Mouse (Mus musculus) E14TG2a.4 (cell line): ENCODE measurements around the gene Snx10.
"Not testable (repeated sequence)": the region's sequence is repeated elsewhere in the genome, so short reads cannot be mapped to it uniquely, and the experiment has no call there.

Experiments used
- H3K27me3 ChIP-seq: 2 replicates; pipeline ENCODE4 v1.6.1; 2014; ENCODE audit warnings: low read length, control low read depth; ENCODE audit not compliant: insufficient read depth
- H3K36me3 ChIP-seq: 2 replicates; pipeline ENCODE4 v1.6.1; 2014; ENCODE audit warnings: low read length, control low read depth; ENCODE audit not compliant: insufficient read depth
- H3K4me1 ChIP-seq: replicated peaks from 2 replicates; pipeline ENCODE4 v1.6.1; 2014; ENCODE audit warnings: low read depth, low read length, control low read depth
- H3K4me3 ChIP-seq: replicated peaks from 2 replicates; pipeline ENCODE4 v1.5.1; 2014; ENCODE audit warnings: mild to moderate bottlenecking, low read length
- H3K9me3 ChIP-seq: 2 replicates; pipeline ENCODE4 v1.6.1; 2014; ENCODE audit warnings: low read length, control low read depth
- CTCF ChIP-seq: conservative IDR thresholded peaks from 2 replicates; pipeline ENCODE4 v1.5.1; 2014; ENCODE audit warnings: low read length
- NANOG ChIP-seq: IDR thresholded peaks from 2 replicates; pipeline ENCODE4 v1.6.1; 2014; ENCODE audit warnings: borderline replicate concordance, low read length, mixed read lengths
- POU5F1 ChIP-seq: IDR thresholded peaks from 2 replicates; pipeline ENCODE4 v1.6.1; 2014; ENCODE audit warnings: low read length, borderline replicate concordance

Snx10 gene

DNA sequence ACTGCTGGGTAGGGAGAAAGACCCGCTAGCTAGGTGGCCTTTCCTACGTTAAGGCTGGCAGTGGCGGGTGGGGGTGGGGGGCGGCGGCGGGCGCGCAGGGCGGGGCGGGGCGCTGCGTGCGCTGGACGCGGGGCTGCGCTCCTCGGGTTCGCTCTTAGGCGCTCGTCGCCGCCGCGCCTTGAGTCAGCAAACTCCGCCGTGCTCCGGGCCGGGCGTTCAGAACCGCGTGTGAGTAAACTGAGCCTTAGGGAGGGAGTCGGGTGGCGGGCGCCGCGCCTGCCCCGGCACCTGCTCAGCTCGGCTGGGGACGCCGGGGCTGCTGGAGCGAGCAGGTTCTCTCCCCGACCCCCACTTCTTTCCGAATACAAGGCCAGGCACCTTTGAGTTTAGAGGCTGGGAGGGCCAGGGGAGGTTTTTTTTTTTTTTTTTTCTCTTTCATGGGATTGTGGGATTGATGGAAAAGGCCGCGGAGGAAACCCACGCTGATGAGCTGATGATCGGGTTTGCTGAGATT is at the start of gene Snx10:
Gene Snx10, plus strand, starts transcription at position 95 of the 514 bp plus-strand sequence.
- H3K36me3 ChIP-seq: no peaks in the 10 kb centered on the region
- no peaks in the 10 kb centered on the region for H3K27me3 ChIP-seq
- H3K4me3 ChIP-seq: peak within 1 kb of the TSS; percentile 89
- no peaks in the 10 kb centered on the region for H3K9me3 ChIP-seq
- H3K4me1 ChIP-seq: peaks cover 43% of the 10 kb centered on the region
- TF ChIP-seq POU5F1 (no peak), CTCF (no peak), NANOG (no peak)

DNA sequence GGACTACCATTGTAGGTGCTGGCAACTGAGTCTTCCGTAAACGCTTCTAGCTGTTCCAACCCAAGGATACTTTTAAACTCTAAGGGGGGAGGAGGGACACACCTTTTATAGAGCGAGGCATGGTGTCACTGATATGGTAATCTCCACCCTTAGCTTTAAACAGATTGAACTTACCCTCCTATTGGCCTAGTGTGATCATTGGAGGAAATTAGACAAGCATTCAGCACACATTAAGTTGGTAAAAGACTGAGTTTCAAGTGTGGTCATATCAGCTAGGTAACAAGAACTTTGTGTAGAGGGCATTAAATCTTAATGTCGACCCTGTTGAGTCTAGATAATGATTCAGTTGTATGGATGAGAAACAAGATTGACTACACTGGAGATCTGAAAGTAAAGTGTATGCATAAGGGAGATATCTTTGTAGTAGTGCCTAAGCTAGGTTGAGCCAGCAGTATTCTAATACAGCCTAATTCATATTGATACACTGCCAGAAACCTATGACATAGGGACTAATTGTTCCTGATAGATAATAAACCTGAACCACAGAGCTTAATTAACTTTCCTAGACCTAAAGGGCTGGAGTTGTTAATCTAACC is 44.5 kb upstream of the Snx10 start:
- H3K9me3 ChIP-seq: no peaks in the 10 kb centered on the region
- H3K4me3 ChIP-seq: no peak overlapping the region
- H3K36me3 ChIP-seq: peaks cover 87% of the 10 kb centered on the region
- H3K27me3 ChIP-seq: no peaks in the 10 kb centered on the region
- TF ChIP-seq NANOG: no peak
- TF ChIP-seq POU5F1: no peak
- H3K4me1 ChIP-seq: peaks cover 42% of the 10 kb centered on the region

DNA sequence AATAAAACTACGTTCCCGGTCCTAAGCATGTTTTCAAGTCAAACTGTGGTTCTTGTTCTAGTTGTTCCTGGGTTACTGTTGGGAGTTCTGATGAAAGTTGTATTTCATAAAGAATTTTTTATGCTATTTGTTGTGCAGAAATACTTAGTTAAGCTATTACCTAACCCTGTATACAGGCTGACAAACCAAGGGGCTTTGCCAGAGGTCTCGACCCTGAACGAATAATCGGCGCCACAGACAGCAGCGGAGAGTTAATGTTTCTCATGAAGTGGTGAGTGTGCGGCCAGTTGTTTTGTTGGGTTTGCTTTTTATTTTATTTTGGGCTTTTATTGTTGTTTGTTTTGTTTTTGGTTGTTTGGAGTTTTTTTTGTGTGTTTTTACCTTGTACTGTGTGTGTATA is 42.2 kb upstream of the Snx10 start:
- Histone ChIP-seq H3K9me3 (peaks cover 11% of the 10 kb centered on the region), H3K4me1 (peaks cover 31% of the 10 kb centered on the region), H3K4me3 (no peak overlapping the region), H3K27me3 (no peaks in the 10 kb centered on the region), H3K36me3 (peaks cover 69% of the 10 kb centered on the region)
- TF ChIP-seq CTCF (no peak), POU5F1 (no peak), NANOG (no peak)

DNA sequence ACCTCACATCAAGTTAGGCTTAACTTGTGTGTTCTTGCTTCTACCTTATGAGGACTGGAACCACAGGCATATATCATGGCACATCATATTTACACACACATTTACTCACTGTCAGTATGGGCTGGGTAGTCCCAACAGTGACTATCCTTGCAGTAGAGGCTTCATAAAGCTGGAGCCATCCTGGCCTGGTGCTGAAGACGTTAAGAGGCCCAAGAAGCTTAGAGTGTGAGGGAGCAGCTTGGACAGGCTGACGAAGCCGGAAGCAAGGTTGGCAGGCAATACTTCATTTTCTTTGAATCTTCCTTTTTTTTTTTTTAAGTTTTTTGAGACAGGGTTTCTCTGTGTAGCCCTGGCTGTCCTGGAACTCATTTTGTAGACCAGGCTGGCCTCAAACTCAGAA is 39.8 kb upstream of the Snx10 start:
- no peaks in the 10 kb centered on the region for H3K27me3 ChIP-seq
- H3K4me1 ChIP-seq: peaks cover 17% of the 10 kb centered on the region
- TF ChIP-seq NANOG: no peak
- no peak for TF ChIP-seq CTCF
- TF ChIP-seq POU5F1: no peak
- no peak overlapping the region for H3K4me3 ChIP-seq
- peaks cover 49% of the 10 kb centered on the region for H3K36me3 ChIP-seq
- H3K9me3 ChIP-seq: peaks cover 30% of the 10 kb centered on the region

DNA sequence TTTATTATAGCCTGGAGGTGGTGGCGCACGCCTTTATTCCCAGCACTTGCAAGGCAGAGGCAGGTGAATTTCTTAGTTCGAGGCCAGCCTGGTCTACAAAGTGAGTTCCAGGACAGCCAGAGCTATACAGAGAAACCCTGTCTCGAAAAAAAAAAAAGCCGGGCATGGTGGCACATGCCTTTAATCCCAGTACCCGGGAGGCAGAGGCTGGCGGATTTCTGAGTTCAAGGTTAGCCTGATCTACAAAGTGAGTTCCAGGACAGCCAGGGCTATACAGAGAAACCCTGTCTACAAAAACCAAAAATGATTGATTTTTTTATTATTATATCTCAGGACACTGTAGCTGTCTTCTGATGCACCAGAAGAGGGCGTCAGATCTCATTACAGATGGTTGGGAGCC is 39.1 kb upstream of the Snx10 start:
- H3K4me1 ChIP-seq: peaks cover 16% of the 10 kb centered on the region
- peaks cover 30% of the 10 kb centered on the region for H3K9me3 ChIP-seq
- H3K36me3 ChIP-seq: peaks cover 42% of the 10 kb centered on the region
- H3K27me3 ChIP-seq, H3K4me3 ChIP-seq: not testable (repeated sequence)

DNA sequence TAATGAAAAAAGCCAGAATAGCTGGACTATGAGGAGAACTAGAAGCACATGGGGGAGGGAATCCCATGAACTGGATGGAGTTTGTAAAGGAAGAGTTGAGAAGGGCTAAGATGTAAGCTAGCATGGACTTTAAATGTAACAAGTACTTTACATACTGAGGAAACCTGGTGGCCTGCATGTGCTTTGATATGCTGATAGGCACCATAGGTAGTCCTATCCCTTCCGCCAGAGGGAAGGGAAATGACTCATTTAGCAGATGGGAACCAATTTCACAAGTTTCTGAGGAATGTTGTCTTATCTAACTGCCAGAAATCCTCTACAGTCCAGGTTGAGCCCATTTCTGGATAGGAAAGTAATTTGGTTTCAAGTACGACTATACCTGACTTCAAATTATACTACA is 38.1 kb upstream of the Snx10 start:
- H3K4me3 ChIP-seq: no peak overlapping the region
- H3K9me3 ChIP-seq: peaks cover 30% of the 10 kb centered on the region
- peaks cover 20% of the 10 kb centered on the region for H3K4me1 ChIP-seq
- no peak; the same call in 1 of the 2 replicates for TF ChIP-seq NANOG
- TF ChIP-seq POU5F1: no peak; the same call in 1 of the 2 replicates
- no peaks in the 10 kb centered on the region for H3K27me3 ChIP-seq
- peaks cover 32% of the 10 kb centered on the region for H3K36me3 ChIP-seq

DNA sequence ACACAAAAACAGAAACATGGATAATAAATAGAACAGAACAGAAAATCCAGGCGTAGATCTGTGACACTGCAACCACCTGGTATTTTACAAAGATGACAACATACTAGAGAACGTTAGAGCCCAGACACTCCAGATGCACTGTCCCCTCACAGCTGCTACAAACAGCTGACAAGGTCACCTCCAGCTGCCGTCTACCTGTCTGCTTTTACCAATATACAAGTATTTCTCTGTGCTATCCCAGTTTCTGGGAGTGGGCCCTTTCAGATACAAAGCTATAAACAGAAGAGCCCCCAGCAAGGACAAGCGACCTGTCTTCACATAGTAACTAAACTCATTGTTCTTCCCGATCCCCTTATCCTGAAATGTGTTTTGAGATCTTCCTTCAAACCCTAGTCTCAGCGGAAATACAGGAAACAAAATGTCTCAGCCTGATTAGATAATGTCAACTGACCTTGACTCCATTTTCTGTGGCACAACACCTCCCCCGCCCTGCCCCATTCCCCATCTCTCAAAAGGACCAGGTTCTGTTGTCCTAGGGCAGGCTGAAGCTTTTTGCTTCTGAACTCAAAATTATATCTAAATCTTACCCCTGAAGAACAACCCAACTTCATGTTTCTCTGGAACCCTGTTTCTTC is 37.5 kb upstream of the Snx10 start:
- H3K36me3 ChIP-seq: peaks cover 26% of the 10 kb centered on the region
- no peaks in the 10 kb centered on the region for H3K27me3 ChIP-seq
- H3K9me3 ChIP-seq: peaks cover 30% of the 10 kb centered on the region
- peaks cover 21% of the 10 kb centered on the region for H3K4me1 ChIP-seq
- TF ChIP-seq CTCF: no peak
- TF ChIP-seq NANOG: no peak
- no peak for TF ChIP-seq POU5F1
- H3K4me3 ChIP-seq: no peak overlapping the region

DNA sequence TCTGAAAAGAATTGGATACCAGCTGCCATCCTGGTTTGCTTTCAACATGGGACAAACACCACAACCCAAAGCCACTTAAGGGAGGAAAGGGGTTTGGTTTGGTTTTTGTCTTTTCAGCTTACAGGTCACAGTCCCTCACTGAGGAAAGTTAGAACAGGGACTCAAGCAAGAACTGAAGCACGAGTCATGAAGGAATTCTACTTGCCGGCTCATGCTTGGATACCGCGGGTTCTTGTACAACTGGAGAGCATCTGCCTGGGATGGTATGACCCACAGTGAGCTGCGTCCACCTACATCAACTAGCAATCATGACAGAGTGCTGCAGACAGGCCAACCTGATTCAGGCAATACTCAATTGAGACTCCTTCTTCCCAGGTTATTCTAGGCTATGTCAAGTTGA is 37.0 kb upstream of the Snx10 start:
- Histone ChIP-seq H3K4me1 (peaks cover 21% of the 10 kb centered on the region), H3K9me3 (peaks cover 30% of the 10 kb centered on the region), H3K36me3 (peaks cover 21% of the 10 kb centered on the region), H3K4me3 (no peak overlapping the region), H3K27me3 (no peaks in the 10 kb centered on the region)
- TF ChIP-seq CTCF: no peak
- TF ChIP-seq POU5F1: no peak
- no peak for TF ChIP-seq NANOG

DNA sequence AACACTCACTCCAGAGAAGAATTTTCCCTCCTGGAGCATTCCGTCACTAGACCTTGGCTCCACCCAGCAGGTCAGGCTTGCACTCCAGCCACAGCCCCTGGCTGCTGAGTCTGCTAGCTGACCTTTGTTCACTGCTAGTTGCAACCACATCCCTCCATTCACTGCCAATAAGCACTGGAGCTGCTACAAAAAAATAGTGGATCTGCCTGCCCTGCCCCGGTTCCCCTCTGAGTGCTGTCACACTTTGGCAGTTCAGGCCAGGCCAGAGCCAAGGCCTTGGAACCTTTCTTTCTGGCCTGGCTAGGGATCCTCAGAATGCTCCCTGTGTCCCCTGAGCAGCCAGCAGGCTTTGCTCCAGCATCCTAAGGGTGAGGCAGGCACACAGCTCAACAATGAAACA is 33.9 kb upstream of the Snx10 start:
- peaks cover 20% of the 10 kb centered on the region for H3K4me1 ChIP-seq
- H3K4me3 ChIP-seq: no peak overlapping the region
- peaks cover 30% of the 10 kb centered on the region for H3K9me3 ChIP-seq
- no peaks in the 10 kb centered on the region for H3K27me3 ChIP-seq
- TF ChIP-seq CTCF: no peak
- no peak for TF ChIP-seq POU5F1
- TF ChIP-seq NANOG: no peak
- H3K36me3 ChIP-seq: 0 out of 2 replicates have a peak, but pooled peaks cover 5% of the 10 kb centered on the region
